Mouse (Mus musculus) megakaryocyte, embryonic 14.5 days (primary cell): ENCODE measurements around the gene Naga.

Experiments used
- FLI1 ChIP-seq: IDR thresholded peaks from 2 replicates; pipeline ENCODE4 v1.6.1; 2012; ENCODE audit warnings: low read length, inconsistent platforms, mixed read lengths
- GATA1 ChIP-seq: IDR thresholded peaks from 3 replicates; pipeline ENCODE4 v1.6.1; 2012; ENCODE audit warnings: mixed read lengths, low read length, inconsistent platforms, borderline replicate concordance

- TF ChIP-seq GATA1 (no peak), FLI1 (no peak)
These were observed 34.3 kb upstream of the Naga start for GRCm38 (mm10) chr15:82372991-82373390.
